Mouse (Mus musculus) layer of hippocampus, adult 2 months (tissue): ENCODE data around the gene Faap20. TPM values are rescaled to one million over a fixed set of nuclear protein-coding genes. Genes with fewer than 3 reads are reported as not detected.

Experiments
- DNase-seq, 2 experiments: peaks; one replicate each; pipeline ENCODE4 v3.0.0; 2022; ENCODE audit warnings: low spot score in 2 of 2
- H3K27ac ChIP-seq: fragments of 200-600 bp; 2 replicates; pipeline ENCODE4 v1.8.1; 2022
- H3K4me3 ChIP-seq: fragments of 200-600 bp; 2 replicates; pipeline ENCODE4 v1.8.1; 2022; ENCODE audit warnings: mild to moderate bottlenecking
- CTCF ChIP-seq: fragments of 200-600 bp; conservative IDR thresholded peaks from 2 replicates; pipeline ENCODE4 v1.8.1; 2022; ENCODE audit warnings: antibody characterized with exemption, mild to moderate bottlenecking, moderate library complexity
- total RNA-seq, 2 experiments: library from RNA; stranded (reverse); gene quantifications; 2 replicates each; pipeline ENCODE4 v1.2.3; 2021

Faap20 gene
- total RNA-seq, 2 experiments from 2014 or later = 29.2 to 34.3 TPM

DNA sequence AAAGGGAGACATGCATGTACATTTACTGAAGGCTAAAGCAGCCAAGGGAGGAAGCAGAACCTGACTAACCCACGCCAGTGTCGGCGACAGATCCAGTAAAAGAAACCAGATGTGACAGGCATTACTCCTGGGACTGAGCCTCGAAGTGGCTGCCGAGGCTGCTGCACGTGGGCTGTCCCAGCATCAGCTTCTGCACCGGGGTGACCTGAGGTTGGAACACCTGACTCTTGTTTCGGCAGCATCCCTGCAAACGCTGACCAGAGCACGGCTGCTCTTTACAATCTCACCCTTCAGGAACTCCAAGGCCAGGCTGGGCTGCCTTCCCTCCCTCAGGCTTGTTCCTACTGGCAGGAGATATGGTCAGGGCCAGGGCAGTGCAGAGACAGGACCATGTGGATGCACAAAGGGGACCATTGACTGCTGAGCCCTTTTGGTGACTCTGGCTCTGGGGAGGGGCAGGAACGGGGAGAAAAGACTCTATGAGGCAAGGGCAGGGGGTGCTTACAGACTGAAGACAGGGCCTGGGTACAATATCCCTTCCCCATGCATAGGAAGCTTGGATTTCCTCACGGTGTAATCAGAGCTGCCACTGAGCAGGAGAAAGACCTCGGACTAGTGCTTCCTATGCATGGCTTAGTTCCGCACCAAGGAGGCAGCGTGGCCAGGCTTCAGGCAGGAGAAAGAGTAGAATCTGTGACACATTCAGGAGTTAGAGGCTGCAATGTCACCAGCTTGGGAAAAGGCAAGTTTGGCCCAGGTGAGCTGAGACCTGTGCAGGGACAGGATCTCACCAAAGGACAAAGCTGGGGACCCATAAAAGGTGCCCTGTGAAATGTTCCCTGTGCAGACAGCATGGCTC lies 35.1 kb downstream of the Faap20 start:
- no peak overlapping the region for H3K4me3 ChIP-seq
- DNase-seq = no peak
- peak overlapping the region; percentile 87 for H3K27ac ChIP-seq
- no peak for TF ChIP-seq CTCF

DNA sequence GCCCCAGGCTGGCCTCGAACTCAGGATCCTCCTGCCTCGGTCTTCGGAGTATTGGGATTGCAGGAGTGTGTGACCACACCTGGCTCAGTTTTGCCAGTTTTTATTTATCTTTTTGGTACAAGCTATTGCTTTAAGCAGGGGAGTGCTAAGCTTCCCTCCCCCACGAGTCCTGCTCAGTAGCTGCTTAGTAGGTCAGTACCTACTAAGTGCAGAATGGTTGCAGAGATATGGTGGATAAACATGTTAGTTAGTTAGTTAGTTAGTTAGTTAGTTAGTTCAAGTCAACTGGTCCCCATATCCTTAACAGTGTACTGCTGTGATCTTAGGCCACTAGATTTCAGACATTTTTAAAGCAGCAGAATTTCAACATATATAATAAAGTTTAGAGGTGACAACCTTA lies 36.5 kb downstream of the Faap20 start:
- no peak for DNase-seq
- TF ChIP-seq CTCF = no peak
- Histone ChIP-seq H3K27ac (no peak overlapping the region), H3K4me3 (no peak overlapping the region)

DNA sequence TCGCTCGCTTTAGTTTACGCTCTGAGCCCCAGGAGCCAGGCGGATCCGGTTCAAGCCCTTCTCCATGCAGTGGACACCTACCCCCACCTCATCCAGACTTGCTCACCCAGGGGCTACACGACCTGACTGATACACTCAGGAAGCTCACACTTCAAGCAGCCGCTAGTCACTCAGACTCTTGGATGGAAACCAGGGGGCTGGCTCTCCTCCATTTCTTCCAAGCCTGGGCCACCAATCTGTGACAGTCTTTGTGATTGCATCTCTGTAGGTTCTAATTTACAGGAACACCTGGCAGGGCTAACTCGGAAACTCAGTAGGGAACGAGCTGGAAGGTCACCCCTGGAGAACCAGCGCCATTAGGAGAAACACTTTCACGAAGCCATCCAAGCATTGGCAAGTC lies 38.1 kb downstream of the Faap20 start:
- TF ChIP-seq CTCF = no peak
- H3K27ac ChIP-seq = peak overlapping the region; percentile 12; the same call in 1 of the 2 replicates
- no peak for DNase-seq
- no peak overlapping the region for H3K4me3 ChIP-seq

DNA sequence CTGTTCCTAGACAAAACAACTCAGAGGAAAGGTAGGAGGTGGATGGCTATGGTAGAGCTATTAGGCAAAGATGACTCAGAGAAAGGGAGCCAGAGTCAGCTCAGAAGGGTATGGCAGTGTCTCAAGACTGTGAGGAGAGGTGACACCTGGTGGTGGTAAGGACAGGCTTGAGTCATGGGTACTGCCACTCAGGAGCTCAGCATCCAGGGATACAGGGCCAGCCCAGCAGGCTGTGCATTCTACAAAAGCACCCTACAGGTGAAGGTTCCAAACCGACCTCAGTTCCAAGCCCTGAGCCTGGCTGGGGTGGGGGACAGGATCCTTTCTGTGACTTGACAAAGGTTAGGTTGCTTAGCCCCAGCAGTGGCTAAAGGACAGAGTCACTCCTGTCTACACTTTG lies 39.0 kb downstream of the Faap20 start:
- Histone ChIP-seq H3K27ac (peak overlapping the region; percentile 37; the same call in 1 of the 2 replicates), H3K4me3 (no peak overlapping the region)
- peak; percentile 29 for TF ChIP-seq CTCF
- no peak for DNase-seq

DNA sequence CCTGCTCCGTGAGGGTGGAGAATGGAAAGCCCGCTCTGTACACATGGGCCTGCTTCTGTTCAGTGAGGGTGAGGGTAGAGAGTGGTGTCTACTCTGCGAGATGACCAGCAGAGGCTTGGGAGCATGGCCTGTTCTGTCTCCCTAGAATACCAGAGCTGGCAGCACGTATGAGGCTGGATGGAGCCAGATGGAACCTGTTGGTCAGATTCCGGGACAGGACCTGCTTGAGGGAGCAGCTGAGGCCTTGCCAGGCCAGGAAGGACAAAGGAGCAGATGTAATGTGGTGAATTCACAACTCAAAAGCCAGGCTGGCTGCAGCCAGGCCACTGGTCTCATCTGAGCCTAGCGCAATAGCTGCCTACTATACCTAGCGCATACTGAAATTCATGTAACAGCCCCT lies 40.4 kb downstream of the Faap20 start:
- H3K4me3 ChIP-seq = no peak overlapping the region
- no peak overlapping the region for H3K27ac ChIP-seq
- no peak for DNase-seq
- no peak for TF ChIP-seq CTCF

DNA sequence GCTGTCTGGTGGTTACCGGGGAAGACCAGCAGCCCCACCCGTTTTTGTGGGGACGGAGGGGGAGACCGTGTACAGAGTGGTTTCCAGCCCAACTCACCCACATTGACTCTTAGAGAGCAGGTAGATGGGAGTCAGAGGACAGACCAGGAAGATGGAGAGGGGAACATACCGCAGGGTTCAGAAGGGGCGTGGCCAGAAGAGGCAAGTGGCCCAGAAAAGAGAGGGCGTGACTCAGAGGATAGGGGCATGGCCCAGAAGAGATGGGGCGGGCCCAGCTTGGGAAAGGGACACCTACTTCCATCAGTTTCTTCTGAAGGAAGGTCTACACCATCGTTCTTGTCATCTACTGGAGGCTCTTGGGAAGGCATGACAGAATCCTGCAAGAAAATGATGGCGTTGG lies 43.3 kb downstream of the Faap20 start:
- H3K4me3 ChIP-seq = no peak overlapping the region
- no peak overlapping the region for H3K27ac ChIP-seq
- TF ChIP-seq CTCF = no peak
- DNase-seq = no peak

DNA sequence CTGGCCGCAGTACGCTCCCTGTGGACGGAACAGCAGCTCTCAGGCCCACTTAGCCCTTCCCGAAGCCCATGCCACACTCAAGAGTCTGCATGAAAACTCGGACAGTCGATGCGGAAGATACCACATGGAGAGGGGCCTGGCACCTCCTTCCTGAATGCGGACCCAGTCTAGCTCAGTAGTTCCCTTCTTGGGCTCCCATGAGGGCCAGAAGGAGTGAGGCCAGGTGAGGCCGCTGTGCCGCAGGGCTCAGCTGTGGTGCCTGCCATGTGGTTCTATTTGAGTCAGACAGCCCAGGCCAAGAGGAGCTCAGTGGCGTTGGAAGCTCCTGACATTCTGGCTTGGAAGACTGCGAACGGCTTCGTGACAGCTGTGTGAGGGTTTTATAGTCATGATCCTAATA lies 44.8 kb downstream of the Faap20 start:
- DNase-seq = no peak
- peak overlapping the region; percentile 87 for H3K27ac ChIP-seq
- H3K4me3 ChIP-seq = no peak overlapping the region
- no peak for TF ChIP-seq CTCF

DNA sequence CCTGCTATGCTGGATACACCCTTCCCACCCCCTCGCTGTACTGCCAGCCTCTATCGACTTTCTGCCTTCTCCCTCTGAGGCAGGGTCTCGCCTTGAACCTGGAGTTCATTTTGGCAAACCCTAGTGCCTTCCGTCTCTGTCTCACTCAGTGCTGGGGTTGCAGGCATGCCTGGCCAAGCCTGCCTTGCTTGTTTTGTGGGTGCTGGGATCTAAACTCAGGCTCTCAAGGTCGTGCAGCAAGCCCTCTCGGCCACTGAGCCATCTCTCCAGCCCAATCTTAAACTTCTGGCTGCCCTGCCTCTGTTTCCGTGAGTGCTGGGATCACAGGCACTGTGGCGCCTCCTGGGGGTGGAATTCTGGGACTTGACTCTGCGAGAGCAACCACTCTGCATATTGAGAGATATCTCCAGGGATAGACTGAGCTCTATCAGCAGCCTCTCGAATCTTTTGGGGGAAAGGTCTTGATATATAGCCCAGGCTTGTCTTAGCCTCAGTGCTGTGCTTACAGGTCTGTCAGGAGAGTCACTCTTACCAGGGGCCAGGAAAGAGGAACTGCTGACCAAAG lies 45.5 kb downstream of the Faap20 start:
- TF ChIP-seq CTCF = peak; percentile 59
- DNase-seq = no peak
- Histone ChIP-seq H3K27ac (peak overlapping the region; percentile 87), H3K4me3 (no peak overlapping the region)

DNA sequence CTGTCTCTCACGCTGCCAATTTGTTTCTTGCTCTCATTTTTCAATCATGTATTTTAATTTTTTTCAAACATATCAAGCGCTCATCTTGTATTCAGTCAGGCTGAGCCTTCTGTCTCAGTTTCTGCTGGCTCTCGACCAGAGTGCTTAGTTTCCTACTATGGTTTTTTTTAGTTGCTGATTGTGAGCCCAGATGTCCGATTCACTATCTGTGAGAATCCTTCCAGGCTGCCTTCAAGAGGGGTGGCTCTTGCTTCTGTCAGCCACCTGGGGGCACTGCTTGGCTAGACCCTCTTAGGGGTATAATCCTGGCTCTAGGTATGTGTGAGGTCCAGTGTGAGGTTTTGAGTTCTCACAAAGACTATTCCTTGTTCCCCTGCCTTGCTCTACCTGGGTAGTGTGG lies 46.4 kb downstream of the Faap20 start:
- peak overlapping the region; percentile 87 for H3K27ac ChIP-seq
- DNase-seq = peak; percentile 72 to 88
- TF ChIP-seq CTCF = peak; percentile 67

DNA sequence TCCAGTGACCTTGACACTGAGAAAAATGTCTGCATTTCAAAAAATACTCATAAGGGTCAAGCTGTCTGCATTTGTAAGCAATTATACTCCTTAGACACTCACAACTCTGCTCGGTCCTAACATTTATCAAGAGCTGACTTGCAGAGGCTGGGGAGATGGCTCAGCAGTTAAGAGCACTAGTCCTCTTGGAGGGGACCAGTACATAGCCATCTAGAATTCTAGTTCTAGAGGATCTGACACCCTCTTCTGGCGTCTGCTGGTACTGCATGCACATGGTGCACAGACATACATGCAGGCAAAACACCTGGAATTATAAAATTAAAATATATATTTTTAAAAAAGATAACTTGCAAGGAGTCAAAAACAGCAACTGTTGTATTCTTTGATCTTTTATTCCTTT lies 47.5 kb downstream of the Faap20 start:
- DNase-seq = no peak
- TF ChIP-seq CTCF = peak; percentile 77
- peak overlapping the region; percentile 87 for H3K27ac ChIP-seq
- H3K4me3 ChIP-seq = no peak overlapping the region

More for the DNA sequence above, 46.4 kb downstream of the Faap20 start:
- no peak overlapping the region for H3K4me3 ChIP-seq

DNA sequence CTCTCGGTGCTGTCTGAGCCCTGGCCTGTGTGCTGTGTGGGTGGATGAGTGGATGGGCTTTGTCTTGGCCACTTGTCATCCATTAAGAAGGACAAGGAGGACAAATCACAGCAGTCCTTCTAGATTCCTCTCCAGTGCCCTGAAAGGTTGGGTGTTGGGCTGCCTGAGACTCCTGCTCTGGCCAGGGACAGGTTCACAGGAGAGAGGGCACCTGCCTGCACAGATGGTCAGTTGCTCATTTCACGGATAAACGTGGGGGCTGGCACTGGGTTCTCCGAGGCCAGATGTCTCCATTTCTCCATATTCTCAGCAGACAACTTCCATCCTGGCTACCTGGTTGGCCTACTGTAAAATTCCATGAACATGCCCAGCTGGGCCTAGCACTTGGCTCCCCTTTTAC lies 49.2 kb downstream of the Faap20 start:
- DNase-seq = no peak
- H3K27ac ChIP-seq = peak overlapping the region; percentile 43; the same call in 1 of the 2 replicates
- TF ChIP-seq CTCF = no peak
- H3K4me3 ChIP-seq = no peak overlapping the region

DNA sequence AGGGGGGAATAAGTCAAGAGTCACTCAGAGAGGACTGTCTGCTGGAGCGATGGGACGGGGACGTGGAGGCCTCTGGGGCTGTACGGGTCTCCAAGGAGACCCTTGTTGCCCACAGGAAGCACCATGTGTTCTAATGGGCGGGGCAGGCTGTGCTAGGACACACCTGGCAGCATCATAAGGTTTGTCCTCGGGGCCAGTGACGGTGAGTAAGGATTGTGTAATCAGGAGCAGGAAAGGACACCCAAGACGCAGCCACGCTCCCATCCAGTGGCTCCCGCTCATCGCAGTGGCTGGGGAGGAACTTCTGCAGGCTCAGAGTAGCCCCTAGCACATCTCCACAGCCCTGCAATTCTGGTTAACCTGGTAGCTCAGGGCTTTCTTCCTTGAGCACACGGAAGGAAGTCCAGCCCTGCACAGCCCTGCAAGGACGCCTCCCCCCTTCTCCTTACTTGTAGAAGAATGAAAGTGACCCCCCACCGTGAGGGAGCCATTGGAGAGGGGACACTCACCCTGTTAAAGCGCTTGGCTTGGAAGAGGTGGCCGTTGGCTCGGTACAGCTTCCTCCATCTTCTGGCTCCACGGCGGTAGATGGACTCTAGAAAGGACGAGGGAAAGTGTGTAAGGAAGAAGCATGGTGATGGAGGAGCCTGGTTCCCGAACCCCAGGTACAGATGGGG lies 51.0 kb downstream of the Faap20 start:
- peak overlapping the region; percentile 76; the same call in 1 of the 2 replicates for H3K27ac ChIP-seq
- TF ChIP-seq CTCF = no peak
- DNase-seq = no peak
- H3K4me3 ChIP-seq = no peak overlapping the region

DNA sequence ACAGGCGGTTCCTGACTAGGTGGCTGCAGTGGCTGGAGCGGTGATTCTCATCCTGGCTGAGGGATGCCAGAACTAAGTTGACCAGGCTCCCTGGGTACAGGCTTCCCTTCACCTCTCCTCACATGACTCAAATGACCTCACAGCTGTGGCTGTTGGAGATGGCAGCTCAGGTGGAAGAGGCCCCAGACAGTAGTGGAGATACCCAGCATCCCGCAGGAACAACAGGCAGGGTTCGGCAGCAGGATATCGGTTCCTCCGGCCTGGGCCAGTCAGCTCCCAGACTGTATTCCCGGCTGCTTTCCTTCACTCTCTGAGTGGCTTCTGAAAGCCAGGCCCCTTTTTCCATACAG lies 51.5 kb downstream of the Faap20 start:
- H3K27ac ChIP-seq = peak overlapping the region; percentile 76
- H3K4me3 ChIP-seq = no peak overlapping the region
- TF ChIP-seq CTCF = no peak
- DNase-seq = no peak
